Mouse (Mus musculus): ENCODE results near the gene Ehhadh.

DNA sequence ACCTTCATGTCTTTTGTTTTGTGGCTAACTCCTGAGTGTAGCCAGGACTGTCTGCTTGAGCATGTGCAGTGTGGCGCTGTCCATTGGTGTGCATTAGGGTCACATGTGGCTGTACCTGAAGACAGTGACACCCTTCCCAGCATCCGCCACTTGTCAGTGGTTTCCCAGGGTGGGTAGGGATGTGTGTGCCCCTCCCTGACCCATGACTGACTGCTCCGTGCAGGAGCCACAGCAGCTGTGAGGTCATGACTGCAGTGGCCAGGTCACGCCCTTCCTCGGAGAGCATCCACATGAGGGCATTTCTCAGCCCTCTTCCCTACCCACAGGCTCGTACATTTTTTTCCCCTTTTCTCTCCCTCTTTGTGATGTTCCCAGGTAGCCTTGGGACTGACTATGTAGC is 43.2 kb upstream of the Ehhadh start:
- TF ChIP-seq CTCF (IDR thresholded peaks at IDR 0.05; ENCODE audit: low read depth, low read length) (no peak), POLR2A (IDR thresholded peaks at IDR 0.05; ENCODE audit: insufficient read depth, low read length) (no peak)

Measured in ES-Bruce4 (cell line).